Mouse (Mus musculus) small intestine, adult 2 months (tissue): ENCODE measurements around the gene Aqp8.

Experiments
- CTCF ChIP-seq: fragments of 200-500 bp; IDR thresholded peaks from 2 replicates; pipeline ENCODE4 v1.5.1; 2012; ENCODE audit warnings: low read depth, mild to moderate bottlenecking, control low read depth, inconsistent platforms, low read length, moderate library complexity, mixed read lengths; ENCODE audit not compliant: insufficient replicate concordance, insufficient read length; ENCODE audit errors: extremely low read depth
- POLR2A ChIP-seq: fragments of 200-500 bp; IDR thresholded peaks from 2 replicates; pipeline ENCODE4 v1.6.1; 2012; ENCODE audit warnings: low read depth, mild to moderate bottlenecking, control low read depth, inconsistent platforms, low read length, moderate library complexity

- TF ChIP-seq CTCF (no peak), POLR2A (no peak)
Measured at GRCm38 (mm10) chr7:123430411-123430705, 31.7 kb upstream of the Aqp8 start.
